Mouse (Mus musculus) left cerebral cortex, adult 8-10 months (tissue): ENCODE results near the gene Sdr9c7. TPM values are rescaled to one million over a fixed set of nuclear protein-coding genes. Genes with fewer than 3 reads are reported as not detected.

Experiments used
- DNase-seq, 2 experiments: peaks; one replicate each; pipeline ENCODE4 v3.0.0; 2022; ENCODE audit warnings: low spot score in 2 of 2
- total RNA-seq, 4 experiments: library from RNA; stranded (reverse); gene quantifications; 2 replicates each; pipeline ENCODE4 v1.2.4; 2022

Gene Sdr9c7
- total RNA-seq, 4 experiments from 2014 or later, result not detected

DNA sequence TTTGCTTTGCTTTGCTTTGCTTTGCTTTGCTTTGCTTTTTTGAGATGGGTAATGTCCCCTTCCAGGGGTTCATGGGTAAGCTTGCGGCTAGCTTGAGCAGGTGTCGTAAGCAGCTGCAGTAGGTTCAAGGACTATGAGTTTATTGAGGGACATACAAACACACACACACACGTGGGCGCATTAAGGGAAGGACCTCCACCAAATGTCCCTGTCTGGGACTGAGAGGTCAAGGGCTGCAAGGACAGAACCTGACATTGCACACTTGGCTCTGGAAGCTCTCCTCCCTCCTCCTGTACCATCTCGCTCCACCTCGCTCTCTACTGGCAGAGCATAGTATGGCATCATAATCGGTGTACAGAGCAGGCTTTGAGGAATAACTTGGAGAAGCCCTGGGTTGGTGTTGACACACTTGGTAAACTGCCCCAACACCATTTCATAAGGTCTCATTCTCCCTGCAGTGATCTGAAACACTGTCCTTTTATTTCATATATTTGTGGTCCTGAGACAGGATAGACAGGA, 60.9 kb downstream of the Sdr9c7 start:
- no peak for DNase-seq

Other genes with a start within 250 kb of the Sdr9c7 start
- 1 to 10 TPM; 4.7 to 6.1 (median 5.1) TPM for gene Nemp1, start 231.6 kb upstream of the Sdr9c7 start, total RNA-seq
- 10 to 100 TPM; 36.5 to 55.0 (median 45.5) TPM for gene Nab2, start 229.9 kb upstream of the Sdr9c7 start, total RNA-seq
- gene Myo1a, start 193.3 kb upstream of the Sdr9c7 start, total RNA-seq, result 1 to 10 TPM in 2 of 4 experiments, under 1 TPM in 2; 0.59 to 1.2 (median 0.94) TPM
- gene Tac2, start 174.0 kb upstream of the Sdr9c7 start, total RNA-seq, result 10 to 100 TPM; 13.0 to 20.5 (median 16.5) TPM
- 10 to 100 TPM in 2 of 4 experiments, 1 to 10 TPM in 2; 9.9 to 11.4 (median 10.1) TPM for gene Zbtb39, start 159.0 kb upstream of the Sdr9c7 start, total RNA-seq
- 1 to 10 TPM; 2.0 to 3.1 (median 2.6) TPM for gene Gpr182, start 146.8 kb upstream of the Sdr9c7 start, total RNA-seq
- gene Rdh1, start 138.8 kb upstream of the Sdr9c7 start, total RNA-seq, result under 1 TPM; 0.13 to 0.30 (median 0.16) TPM
- 1 to 10 TPM in 1 of 4 experiments, under 1 TPM in 2, not detected in 1; 0.72 to 1.9 (median 0.96) TPM for gene Rdh16f1, start 138.7 kb upstream of the Sdr9c7 start, total RNA-seq
- 1 to 10 TPM in 1 of 4 experiments, not detected in 3; 1.7 TPM for gene Rdh9, start 122.1 kb upstream of the Sdr9c7 start, total RNA-seq
- under 1 TPM; 0.11 to 0.49 (median 0.34) TPM for gene Rdh16, start 97.4 kb upstream of the Sdr9c7 start, total RNA-seq
- not detected for gene Rdh19, start 48.6 kb upstream of the Sdr9c7 start, total RNA-seq
- gene Rdh16f2, start 32.0 kb upstream of the Sdr9c7 start, total RNA-seq, result not detected
- not detected for gene Rdh7, start 9.7 kb upstream of the Sdr9c7 start, total RNA-seq
- not detected for gene Hsd17b6, start 109.1 kb downstream of the Sdr9c7 start, total RNA-seq
- 1 to 10 TPM; 6.5 to 9.3 (median 8.1) TPM for gene Prim1, start 116.7 kb downstream of the Sdr9c7 start, total RNA-seq
- 100 to 1,000 TPM; 335 to 362 (median 360) TPM for gene Naca, start 137.1 kb downstream of the Sdr9c7 start, total RNA-seq
- 100 to 1,000 TPM; 118 to 126 (median 124) TPM for gene Ptges3, start 160.4 kb downstream of the Sdr9c7 start, total RNA-seq
- 1,000 to 10,000 TPM; 1,625 to 1,859 (median 1,782) TPM for gene Atp5b, start 184.8 kb downstream of the Sdr9c7 start, total RNA-seq
- 10 to 100 TPM; 36.4 to 39.1 (median 38.4) TPM for gene Baz2a, start 193.1 kb downstream of the Sdr9c7 start, total RNA-seq